Mouse (Mus musculus) heart, postnatal 0 days (tissue): ENCODE measurements around the gene Epas1. TPM values are rescaled to one million over a fixed set of nuclear protein-coding genes. Genes with fewer than 3 reads are reported as not detected.

ENCODE experiments used
- ATAC-seq: fragments of 200-750 bp; cut with Nextera tagmentation; 2 replicates; pipeline ENCODE4 v1.8.0; 2017; ENCODE audit warnings: low read depth, moderate number of reproducible peaks, moderate library complexity; ENCODE audit not compliant: insufficient read depth
- DNase-seq: peaks from one replicate; pipeline ENCODE4 v3.0.0-alpha.2; 2016; ENCODE audit warnings: low spot score
- H3K27ac ChIP-seq: fragments of 300-500 bp; sonication (generic); 2 replicates; pipeline ENCODE4 v1.5.1; 2014; ENCODE audit warnings: low read depth, mild to moderate bottlenecking
- H3K27me3 ChIP-seq: fragments of 300-500 bp; sonication (generic); 2 replicates; pipeline ENCODE4 v1.6.1; 2014; ENCODE audit warnings: low read length, mixed read lengths; ENCODE audit not compliant: control insufficient read depth, insufficient read depth
- H3K36me3 ChIP-seq: fragments of 300-500 bp; sonication (generic); replicated peaks from 2 replicates; pipeline ENCODE4 v1.6.1; 2014; ENCODE audit warnings: low read length, mixed read lengths; ENCODE audit not compliant: control insufficient read depth, insufficient read depth
- H3K4me1 ChIP-seq: fragments of 300-500 bp; sonication (generic); 2 replicates; pipeline ENCODE4 v1.6.1; 2014; ENCODE audit warnings: antibody characterized with exemption; ENCODE audit not compliant: control insufficient read depth, insufficient read depth
- H3K4me2 ChIP-seq: fragments of 300-500 bp; sonication (generic); 2 replicates; pipeline ENCODE4 v1.6.1; 2014; ENCODE audit warnings: low read depth, mild to moderate bottlenecking, low read length, moderate library complexity
- H3K4me3 ChIP-seq: fragments of 300-500 bp; sonication (generic); 2 replicates; pipeline ENCODE4 v1.5.1; 2014; ENCODE audit warnings: low read depth, low read length
- H3K9ac ChIP-seq: fragments of 300-500 bp; sonication (generic); replicated peaks from 2 replicates; pipeline ENCODE4 v1.6.1; 2014; ENCODE audit warnings: low read depth, low read length, mixed read lengths
- H3K9me3 ChIP-seq: fragments of 300-500 bp; sonication (generic); replicated peaks from 2 replicates; pipeline ENCODE4 v1.6.1; 2016; ENCODE audit warnings: low read length; ENCODE audit not compliant: control insufficient read depth
- CTCF ChIP-seq: IDR thresholded peaks from 2 replicates; pipeline ENCODE4 v1.5.1; 2016; ENCODE audit warnings: antibody characterized with exemption, control low read depth, low read depth
- EP300 ChIP-seq: IDR thresholded peaks from 2 replicates; pipeline ENCODE4 v1.6.1; 2016; ENCODE audit warnings: antibody characterized with exemption, low read depth
- WGBS: fragments of 180-500 bp; shearing (Covaris S2); extraction: QIAGEN DNeasy Blood & Tissue Kit; methylation state at CpG from one replicate; pipeline ENCODE4 v1.1.7; 2014; 5-methylcytosine and 5-hydroxymethylcytosine counted together
- polyA plus RNA-seq: library from polyadenylated mRNA; unstranded; fragments of >200 nt; fragmentation: Nextera tagmentation; extraction: Ambion mirVana; gene quantifications from 2 replicates; pipeline ENCODE4 v1.2.1, GENCODE M21; 2015
- total RNA-seq: library from RNA; depleted of rRNA; stranded (reverse); fragments of >200 nt; gene quantifications from 2 replicates; pipeline ENCODE4 v1.2.3, GENCODE M21; 2014; ENCODE audit warnings: low replicate concordance

Epas1 gene
- total and polyA plus RNA-seq, 2 experiments from 2014 or later = 9.1 to 28.7 TPM

DNA sequence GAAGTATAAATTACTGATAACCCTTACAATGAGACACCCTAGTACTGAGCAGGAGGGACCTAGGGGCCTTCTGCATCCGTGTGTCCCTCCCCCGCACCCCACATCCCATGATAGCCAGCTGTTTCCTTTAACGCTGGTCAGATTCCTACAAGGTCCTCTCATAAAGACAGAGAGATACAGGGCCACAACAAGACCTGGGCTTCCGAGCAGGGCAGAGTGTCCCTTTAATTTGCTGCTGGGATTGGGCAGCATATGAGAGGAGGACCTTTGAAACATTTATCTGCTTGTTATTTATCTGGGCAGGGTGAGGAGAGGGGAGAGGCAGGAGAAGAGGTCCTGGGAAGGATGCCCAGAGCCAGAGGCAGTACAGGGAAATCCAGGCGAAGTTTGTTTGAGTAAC, 41.6 kb upstream of the Epas1 start:
- ATAC-seq (peak; percentile 72), DNase-seq (peak; percentile 70)
- Histone ChIP-seq H3K36me3 (no peaks in the 10 kb centered on the region), H3K4me1 (peaks cover 27% of the 10 kb centered on the region), H3K4me2 (no peak overlapping the region), H3K27ac (peak overlapping the region; percentile 28), H3K9ac (no peak overlapping the region), H3K9me3 (no peaks in the 10 kb centered on the region), H3K27me3 (no peaks in the 10 kb centered on the region), H3K4me3 (no peak overlapping the region)
- peak; percentile 77 for TF ChIP-seq EP300
- TF ChIP-seq CTCF = no peak
- 17% methylated on average over 5 of the region's 5 CpGs for WGBS

DNA sequence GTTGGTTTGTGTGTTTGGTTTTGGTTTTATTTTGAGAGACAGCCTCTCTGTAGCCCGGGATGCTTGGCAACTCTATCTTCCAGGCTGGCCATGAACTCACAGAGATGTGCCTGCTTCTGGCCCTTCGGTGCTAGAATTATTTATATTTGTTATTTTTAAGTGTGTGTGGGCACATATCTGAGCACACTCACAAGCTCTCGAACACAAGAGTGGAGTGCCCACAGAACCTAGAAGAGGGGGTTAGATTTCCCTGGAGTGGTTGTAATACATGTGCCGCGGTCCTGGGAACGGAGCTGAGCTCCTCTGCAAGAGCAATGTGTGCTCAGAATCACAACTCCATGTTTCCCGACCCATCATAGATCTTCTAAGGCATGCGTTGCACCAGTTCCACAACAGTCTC, 40.9 kb upstream of the Epas1 start:
- Histone ChIP-seq H3K9me3 (no peaks in the 10 kb centered on the region), H3K36me3 (no peaks in the 10 kb centered on the region), H3K27ac (peak overlapping the region; percentile 28; the same call in 1 of the 2 replicates)

DNA sequence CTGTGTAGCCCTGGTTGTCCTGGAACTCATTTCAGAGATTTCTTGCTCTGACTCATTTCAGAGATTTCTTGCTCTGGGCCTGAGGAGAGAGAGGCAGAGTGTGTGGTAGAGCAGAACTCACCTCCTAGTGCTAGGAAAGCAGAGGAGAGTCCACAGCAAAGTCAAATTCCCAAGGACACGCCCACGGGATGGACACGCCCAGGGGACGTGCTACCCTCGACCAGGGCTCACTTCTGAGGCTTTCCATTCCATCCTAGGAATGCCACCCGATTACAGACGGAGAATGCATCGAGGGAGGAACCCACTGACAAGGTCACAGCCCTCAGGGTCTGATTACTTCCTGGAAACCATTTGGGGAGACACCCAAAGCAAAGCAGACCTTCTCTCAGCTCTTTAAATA, 39.9 kb upstream of the Epas1 start:
- no peaks in the 10 kb centered on the region for H3K27me3 ChIP-seq
- H3K4me2 ChIP-seq = no peak overlapping the region
- peak; percentile 44 for DNase-seq
- ATAC-seq = peak; percentile 69
- peaks cover 27% of the 10 kb centered on the region for H3K4me1 ChIP-seq
- TF ChIP-seq EP300 (no peak), CTCF (no peak)
- WGBS = 2% methylated on average over 8 of the region's 8 CpGs
- no peaks in the 10 kb centered on the region for H3K9me3 ChIP-seq
- no peak overlapping the region for H3K4me3 ChIP-seq
- H3K27ac ChIP-seq = no peak overlapping the region
- no peaks in the 10 kb centered on the region for H3K36me3 ChIP-seq
- no peak overlapping the region for H3K9ac ChIP-seq

More for the DNA sequence above, 40.9 kb upstream of the Epas1 start:
- Histone ChIP-seq H3K4me3 (no peak overlapping the region), H3K9ac (no peak overlapping the region), H3K4me1 (peaks cover 27% of the 10 kb centered on the region), H3K27me3 (no peaks in the 10 kb centered on the region), H3K4me2 (no peak overlapping the region)
- ATAC-seq = no peak
- DNase-seq = no peak
- WGBS = 84% methylated on average over 8 of the region's 8 CpGs
- TF ChIP-seq EP300 (no peak), CTCF (no peak)

DNA sequence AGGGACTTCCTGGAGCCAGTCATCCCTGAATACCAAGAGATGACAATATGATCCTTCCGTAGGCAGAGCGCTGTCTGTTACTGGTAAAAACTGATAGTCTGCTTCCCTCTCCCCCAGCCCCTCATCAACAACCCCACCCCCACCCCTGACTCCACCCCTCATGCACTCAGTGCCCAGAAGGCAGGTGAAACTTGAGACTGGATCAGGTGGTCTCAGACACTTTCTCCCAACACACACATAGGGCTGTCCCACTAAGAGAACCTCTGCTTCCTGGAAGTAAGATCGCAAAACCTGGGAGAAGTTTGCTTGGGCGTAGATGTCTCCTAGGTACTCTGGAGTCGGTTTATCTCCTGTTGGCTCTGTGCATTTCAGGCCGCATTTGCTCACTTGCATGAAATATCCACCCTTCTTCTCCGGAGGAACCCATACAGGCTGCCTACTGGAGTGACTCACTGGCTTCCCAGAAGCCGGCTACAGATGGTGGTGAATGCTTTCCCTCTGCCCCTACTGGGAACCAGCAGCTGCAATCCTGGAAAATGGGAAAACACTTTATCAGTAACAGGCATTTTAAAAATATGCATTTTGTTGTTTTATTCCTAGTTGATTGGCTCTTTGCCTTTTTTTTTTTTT, 28.6 kb upstream of the Epas1 start:
- no peak overlapping the region for H3K9ac ChIP-seq
- H3K4me3 ChIP-seq = no peak overlapping the region
- TF ChIP-seq CTCF = no peak
- no peak for TF ChIP-seq EP300
- WGBS = 62% methylated on average over 8 of the region's 8 CpGs
- DNase-seq (no peak), ATAC-seq (no peak)
- no peaks in the 10 kb centered on the region for H3K27me3 ChIP-seq
- no peak overlapping the region for H3K4me2 ChIP-seq
- no peaks in the 10 kb centered on the region for H3K4me1 ChIP-seq
- no peaks in the 10 kb centered on the region for H3K36me3 ChIP-seq
- no peak overlapping the region for H3K27ac ChIP-seq
- no peaks in the 10 kb centered on the region for H3K9me3 ChIP-seq

DNA sequence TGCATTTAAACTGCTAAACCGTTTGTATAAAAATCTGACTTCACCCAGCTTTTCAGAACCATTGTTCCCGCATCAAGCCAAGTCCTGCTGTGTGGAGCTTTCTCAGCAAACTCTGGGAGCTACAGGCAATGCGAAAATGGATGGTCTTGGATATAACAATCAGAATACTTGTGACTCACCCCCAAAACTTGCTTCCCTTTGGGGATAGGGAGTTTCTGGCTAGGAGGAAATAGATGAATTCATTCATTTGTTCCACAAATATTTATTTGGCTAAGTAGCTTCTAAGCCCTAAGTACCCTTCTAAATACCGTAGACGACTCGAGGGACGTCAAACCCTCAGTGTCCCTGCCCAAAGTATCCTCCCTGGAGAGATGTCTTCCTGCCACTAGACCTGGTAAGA, 27.0 kb upstream of the Epas1 start:
- no peaks in the 10 kb centered on the region for H3K9me3 ChIP-seq
- no peak overlapping the region for H3K27ac ChIP-seq
- ATAC-seq (no peak), DNase-seq (no peak)
- no peaks in the 10 kb centered on the region for H3K27me3 ChIP-seq
- WGBS = 63% methylated on average over 7 of the region's 7 CpGs
- no peaks in the 10 kb centered on the region for H3K36me3 ChIP-seq
- no peak overlapping the region for H3K9ac ChIP-seq
- H3K4me2 ChIP-seq = no peak overlapping the region
- no peak overlapping the region for H3K4me3 ChIP-seq
- H3K4me1 ChIP-seq = no peaks in the 10 kb centered on the region
- TF ChIP-seq CTCF (no peak), EP300 (no peak)

DNA sequence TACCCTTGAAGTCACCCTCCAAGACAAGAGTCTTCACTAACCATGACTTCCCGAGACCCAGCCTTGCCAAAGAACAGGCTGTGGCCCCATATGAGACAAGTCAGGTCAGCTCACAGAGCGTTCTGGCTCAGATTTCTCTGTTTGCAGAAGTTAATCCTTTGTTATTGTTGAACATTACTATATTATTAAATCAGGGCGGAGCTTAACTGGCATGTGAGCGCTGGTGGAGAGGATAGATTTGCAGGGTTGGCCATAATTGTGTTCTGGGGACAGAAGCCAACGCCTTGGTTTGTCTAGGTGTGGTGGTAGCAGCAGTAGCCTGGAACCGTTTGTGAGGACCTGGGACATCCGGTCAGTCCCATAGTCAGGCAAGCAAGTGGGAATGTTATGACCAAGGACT, 26.5 kb upstream of the Epas1 start:
- H3K4me2 ChIP-seq = no peak overlapping the region
- no peaks in the 10 kb centered on the region for H3K9me3 ChIP-seq
- no peak overlapping the region for H3K9ac ChIP-seq
- no peak overlapping the region for H3K4me3 ChIP-seq
- H3K4me1 ChIP-seq = no peaks in the 10 kb centered on the region
- no peaks in the 10 kb centered on the region for H3K27me3 ChIP-seq
- 83% methylated on average over 7 of the region's 7 CpGs for WGBS
- TF ChIP-seq CTCF (no peak), EP300 (no peak)
- no peak for DNase-seq
- H3K36me3 ChIP-seq = no peaks in the 10 kb centered on the region
- no peak for ATAC-seq
- no peak overlapping the region for H3K27ac ChIP-seq
